Mouse (Mus musculus): ENCODE data around the gene Neurod2. TPM values are rescaled to one million over a fixed set of nuclear protein-coding genes. Genes with fewer than 3 reads are reported as not detected.

Neurod2 gene
- polyA plus RNA-seq, 1 experiment from 2014 or later = not detected

DNA sequence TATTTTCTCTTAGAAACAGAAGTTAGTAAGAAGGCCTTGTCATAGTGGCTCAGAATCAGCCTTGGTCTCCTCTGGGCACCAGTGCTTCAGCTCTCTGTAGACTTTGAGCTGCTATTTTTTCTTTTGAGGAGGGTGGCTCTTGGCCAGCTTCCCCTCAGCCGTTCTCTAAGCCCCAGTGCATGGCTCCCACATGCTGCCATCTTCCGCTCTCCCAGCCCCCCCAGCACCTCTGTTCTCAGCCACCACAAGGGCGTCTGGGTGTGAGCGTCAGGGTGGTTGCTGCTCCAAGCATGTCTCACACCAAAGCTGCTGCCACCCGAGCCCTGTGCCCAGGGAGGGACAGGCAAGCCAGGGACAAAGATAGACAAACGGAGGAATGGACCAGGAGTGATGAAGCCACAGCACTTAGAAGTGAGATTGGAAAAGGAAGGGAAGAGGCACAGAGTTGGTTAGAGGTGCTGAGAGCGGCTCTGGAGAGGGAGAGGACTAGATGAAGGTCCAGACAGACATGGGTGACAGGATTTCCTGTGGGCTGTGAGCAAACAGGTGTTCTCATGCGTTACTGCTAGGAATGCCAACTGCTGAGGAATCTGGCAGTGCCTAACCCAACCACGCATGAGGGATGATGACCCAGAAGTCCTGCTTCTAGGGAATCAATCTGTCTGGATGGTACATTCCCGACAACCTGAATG, 37.9 kb upstream of the Neurod2 start:
- Histone ChIP-seq H3K27ac (ENCODE audit: low read length) (no peak overlapping the region), H3K36me3 (ENCODE audit: insufficient read depth, low read length) (no peaks in the 10 kb centered on the region), H3K9ac (replicated peaks; ENCODE audit: low read length) (no peak overlapping the region), H3K4me3 (ENCODE audit: low read length) (no peak overlapping the region), H3K27me3 (ENCODE audit: insufficient read depth, low read length) (no peaks in the 10 kb centered on the region), H3K4me1 (ENCODE audit: insufficient read depth, low read length) (peaks cover 5% of the 10 kb centered on the region; the same call in 1 of the 2 replicates), H3K4me2 (replicated peaks; ENCODE audit: low read depth, low read length) (no peak overlapping the region), H3K9me3 (ENCODE audit: low read length) (no peaks in the 10 kb centered on the region)
- WGBS = 68% methylated on average over 10 of the region's 10 CpGs
- ATAC-seq (ENCODE audit: low FRiP score, low TSS enrichment) = no peak

DNA sequence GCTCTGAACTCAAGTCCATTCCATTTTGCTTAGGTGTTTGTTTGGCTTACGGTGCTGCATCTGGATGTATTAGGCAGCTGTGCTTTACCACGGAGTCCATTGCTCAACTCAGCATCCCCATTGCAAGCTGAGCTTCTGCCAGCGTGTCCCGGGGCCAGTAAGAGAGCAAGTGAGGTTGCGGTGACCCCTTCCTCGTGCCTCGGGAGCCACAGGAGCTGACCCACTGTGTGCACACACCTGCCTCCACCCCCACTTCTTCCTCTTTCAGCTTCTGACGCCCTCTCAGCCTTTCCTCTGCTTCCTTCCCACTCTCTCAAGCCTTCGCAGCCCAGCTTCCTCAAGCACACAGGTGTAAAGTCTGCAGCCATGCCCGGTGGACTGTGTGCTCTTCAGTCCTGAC, 36.8 kb upstream of the Neurod2 start:
- WGBS = 72% methylated on average over 10 of the region's 10 CpGs
- H3K4me1 ChIP-seq (ENCODE audit: insufficient read depth, low read length) = peaks cover 12% of the 10 kb centered on the region

DNA sequence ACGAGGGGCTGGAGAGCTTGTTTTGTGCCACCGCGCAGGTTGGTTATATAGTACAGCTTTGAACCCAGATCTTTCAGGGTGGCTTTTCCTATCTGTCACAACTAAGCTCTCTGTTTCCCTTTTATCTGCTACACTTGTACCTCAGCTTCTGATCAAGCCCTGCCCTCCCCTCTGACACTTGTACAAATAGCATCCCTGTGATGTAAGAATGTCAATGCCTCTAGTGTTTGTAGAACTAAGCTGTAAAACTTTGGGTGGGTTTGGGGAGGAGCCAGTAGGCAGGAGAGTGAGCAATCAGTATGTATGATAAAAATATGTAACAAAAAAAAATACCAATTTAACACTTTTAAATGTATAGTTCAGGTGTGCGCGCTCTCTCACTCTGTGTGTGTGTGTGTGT, 35.0 kb upstream of the Neurod2 start:
- no peak for ATAC-seq (ENCODE audit: low FRiP score, low TSS enrichment)
- H3K27ac ChIP-seq (ENCODE audit: low read length) = no peak overlapping the region
- WGBS = 96% methylated on average over 5 of the region's 5 CpGs

More for the DNA sequence above, 36.8 kb upstream of the Neurod2 start:
- H3K4me2 ChIP-seq (replicated peaks; ENCODE audit: low read depth, low read length) = no peak overlapping the region
- H3K9ac ChIP-seq (replicated peaks; ENCODE audit: low read length) = no peak overlapping the region
- H3K4me3 ChIP-seq (ENCODE audit: low read length) = no peak overlapping the region
- no peaks in the 10 kb centered on the region for H3K36me3 ChIP-seq (ENCODE audit: insufficient read depth, low read length)
- H3K27ac ChIP-seq (ENCODE audit: low read length) = no peak overlapping the region
- H3K27me3 ChIP-seq (ENCODE audit: insufficient read depth, low read length) = no peaks in the 10 kb centered on the region
- H3K9me3 ChIP-seq (ENCODE audit: low read length) = no peaks in the 10 kb centered on the region
- ATAC-seq (ENCODE audit: low FRiP score, low TSS enrichment) = no peak

DNA sequence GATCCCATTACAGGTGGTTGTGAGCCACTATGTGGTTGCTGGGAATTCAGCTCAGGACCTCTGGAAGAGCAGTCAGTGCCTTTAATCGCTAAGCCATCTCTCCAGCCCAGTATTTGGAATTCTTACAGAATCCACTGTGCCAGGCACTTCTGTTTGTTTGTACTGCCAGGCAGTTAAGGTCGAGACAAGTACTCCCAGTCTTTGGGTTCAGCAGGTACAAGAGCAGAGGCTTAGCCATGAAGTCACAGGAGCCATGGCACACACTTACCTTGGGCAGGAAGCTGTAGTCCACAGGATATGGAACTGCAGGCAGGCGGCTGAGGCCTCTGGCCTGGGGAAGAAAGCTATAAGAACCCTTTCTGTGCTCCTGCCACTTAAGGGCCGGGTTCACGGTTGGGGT, 34.4 kb upstream of the Neurod2 start:
- Histone ChIP-seq H3K27me3 (ENCODE audit: insufficient read depth, low read length) (no peaks in the 10 kb centered on the region), H3K9ac (replicated peaks; ENCODE audit: low read length) (no peak overlapping the region), H3K4me3 (ENCODE audit: low read length) (no peak overlapping the region), H3K9me3 (ENCODE audit: low read length) (no peaks in the 10 kb centered on the region), H3K4me2 (replicated peaks; ENCODE audit: low read depth, low read length) (no peak overlapping the region), H3K4me1 (ENCODE audit: insufficient read depth, low read length) (peaks cover 33% of the 10 kb centered on the region), H3K36me3 (ENCODE audit: insufficient read depth, low read length) (no peaks in the 10 kb centered on the region), H3K27ac (ENCODE audit: low read length) (no peak overlapping the region)
- no peak for ATAC-seq (ENCODE audit: low FRiP score, low TSS enrichment)
- 80% methylated on average over 5 of the region's 5 CpGs for WGBS

More for the DNA sequence above, 35.0 kb upstream of the Neurod2 start:
- Histone ChIP-seq H3K9ac (replicated peaks; ENCODE audit: low read length) (no peak overlapping the region), H3K27me3 (ENCODE audit: insufficient read depth, low read length) (no peaks in the 10 kb centered on the region), H3K36me3 (ENCODE audit: insufficient read depth, low read length) (no peaks in the 10 kb centered on the region), H3K9me3 (ENCODE audit: low read length) (no peaks in the 10 kb centered on the region), H3K4me3 (ENCODE audit: low read length) (no peak overlapping the region), H3K4me2 (replicated peaks; ENCODE audit: low read depth, low read length) (no peak overlapping the region), H3K4me1 (ENCODE audit: insufficient read depth, low read length) (peaks cover 28% of the 10 kb centered on the region)

DNA sequence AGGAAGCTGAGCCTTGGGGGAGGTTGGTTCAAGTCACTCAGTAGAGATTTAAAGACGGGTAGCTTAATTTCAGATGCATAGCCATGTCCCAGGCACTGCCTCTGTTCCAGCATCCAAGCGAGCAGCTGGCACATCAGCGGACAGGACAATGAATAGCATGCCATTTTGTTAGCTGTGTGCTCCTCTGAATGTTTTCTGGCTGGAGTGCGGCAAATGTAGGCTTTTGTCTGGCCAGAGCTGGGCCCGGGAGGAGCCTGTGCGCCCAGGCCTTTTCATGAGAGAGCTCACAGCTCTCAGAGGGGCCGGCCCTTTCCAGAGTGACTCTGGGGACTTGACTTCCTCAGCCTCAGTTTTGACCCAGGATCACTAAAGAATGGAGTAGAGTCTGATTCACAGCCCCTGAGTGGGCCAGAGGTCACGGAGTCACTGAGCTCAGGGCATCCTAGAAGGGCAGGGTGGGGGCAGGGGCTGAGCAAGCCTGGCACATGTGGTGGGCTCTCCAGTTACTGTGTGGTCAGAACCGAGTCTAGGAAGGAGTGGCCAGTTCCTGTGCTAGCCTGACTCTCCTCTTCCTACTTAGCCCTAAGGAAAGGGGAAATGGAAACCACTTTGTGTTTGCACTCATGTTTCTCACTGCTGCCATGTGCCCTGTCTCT, 31.5 kb upstream of the Neurod2 start:
- ATAC-seq (ENCODE audit: low FRiP score, low TSS enrichment) = no peak
- Histone ChIP-seq H3K36me3 (ENCODE audit: insufficient read depth, low read length) (no peaks in the 10 kb centered on the region), H3K27me3 (ENCODE audit: insufficient read depth, low read length) (no peaks in the 10 kb centered on the region), H3K4me3 (ENCODE audit: low read length) (no peak overlapping the region), H3K9ac (replicated peaks; ENCODE audit: low read length) (peak overlapping the region; percentile 31), H3K27ac (ENCODE audit: low read length) (peak overlapping the region; percentile 62), H3K9me3 (ENCODE audit: low read length) (no peaks in the 10 kb centered on the region), H3K4me1 (ENCODE audit: insufficient read depth, low read length) (peaks cover 49% of the 10 kb centered on the region), H3K4me2 (replicated peaks; ENCODE audit: low read depth, low read length) (peak overlapping the region; percentile 20; the same call in 1 of the 2 replicates)
- WGBS = 41% methylated on average over 9 of the region's 9 CpGs

DNA sequence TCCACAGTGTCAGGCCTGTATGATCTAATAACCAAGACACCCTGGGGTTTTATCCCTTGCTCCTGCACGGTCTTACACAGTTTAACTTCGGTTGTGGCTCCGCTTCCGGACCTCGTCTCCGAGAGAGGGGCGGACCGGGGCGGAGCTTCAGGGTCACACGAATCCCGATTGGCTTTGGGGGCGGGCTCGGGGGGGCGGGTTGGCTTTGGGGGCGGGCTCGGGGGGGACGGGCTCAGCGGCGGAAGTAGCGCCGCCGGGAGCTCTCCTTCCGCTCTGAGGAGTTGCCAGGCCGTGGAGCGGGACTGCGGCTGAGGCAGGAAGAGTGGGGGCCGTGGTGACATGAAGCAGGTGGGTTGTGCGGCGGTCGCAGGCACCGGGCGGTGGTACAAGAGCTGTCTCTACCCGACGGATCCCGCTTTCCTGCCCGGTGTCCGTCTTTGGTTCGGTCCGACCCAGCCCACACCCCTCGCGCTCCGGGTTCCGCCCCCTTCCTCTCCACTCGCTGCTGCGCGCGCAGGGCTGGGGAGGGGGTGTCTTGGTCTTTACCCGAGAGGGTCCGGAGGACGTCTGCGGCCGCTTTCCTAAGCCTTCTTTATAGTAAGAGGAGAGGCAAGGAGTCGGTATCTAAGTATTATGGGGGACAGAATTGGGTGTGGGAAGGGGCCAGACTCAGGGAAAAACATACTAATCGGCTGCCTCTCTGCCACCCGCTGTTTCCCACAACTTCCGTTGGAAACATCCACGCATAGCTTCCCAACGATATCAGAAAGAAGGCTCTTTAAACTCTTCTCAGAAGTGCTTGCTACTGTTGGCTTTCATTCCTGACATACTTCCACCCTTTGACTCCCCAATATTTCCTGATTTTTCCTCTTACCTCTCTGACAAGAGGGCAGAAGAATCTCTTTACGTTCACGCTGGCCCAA, 29.0 kb upstream of the Neurod2 start, which contains the start of gene Stard3:
Gene Stard3 (plus strand): TSS at position 208 of the 923 bp plus-strand sequence.
- ATAC-seq (ENCODE audit: low FRiP score, low TSS enrichment) = peak; percentile 87
- Histone ChIP-seq H3K9me3 (ENCODE audit: low read length) (no peaks in the 10 kb centered on the region), H3K4me2 (replicated peaks; ENCODE audit: low read depth, low read length) (peak within 1 kb of the TSS; percentile 78), H3K9ac (replicated peaks; ENCODE audit: low read length) (peak within 1 kb of the TSS; percentile 79), H3K27me3 (ENCODE audit: insufficient read depth, low read length) (no peaks in the 10 kb centered on the region), H3K4me1 (ENCODE audit: insufficient read depth, low read length) (peaks cover 59% of the 10 kb centered on the region), H3K36me3 (ENCODE audit: insufficient read depth, low read length) (no peaks in the 10 kb centered on the region), H3K4me3 (ENCODE audit: low read length) (peak within 1 kb of the TSS; percentile 80), H3K27ac (ENCODE audit: low read length) (peak within 1 kb of the TSS; percentile 91)
- under 1% methylated on average over 60 of the region's 60 CpGs for WGBS

DNA sequence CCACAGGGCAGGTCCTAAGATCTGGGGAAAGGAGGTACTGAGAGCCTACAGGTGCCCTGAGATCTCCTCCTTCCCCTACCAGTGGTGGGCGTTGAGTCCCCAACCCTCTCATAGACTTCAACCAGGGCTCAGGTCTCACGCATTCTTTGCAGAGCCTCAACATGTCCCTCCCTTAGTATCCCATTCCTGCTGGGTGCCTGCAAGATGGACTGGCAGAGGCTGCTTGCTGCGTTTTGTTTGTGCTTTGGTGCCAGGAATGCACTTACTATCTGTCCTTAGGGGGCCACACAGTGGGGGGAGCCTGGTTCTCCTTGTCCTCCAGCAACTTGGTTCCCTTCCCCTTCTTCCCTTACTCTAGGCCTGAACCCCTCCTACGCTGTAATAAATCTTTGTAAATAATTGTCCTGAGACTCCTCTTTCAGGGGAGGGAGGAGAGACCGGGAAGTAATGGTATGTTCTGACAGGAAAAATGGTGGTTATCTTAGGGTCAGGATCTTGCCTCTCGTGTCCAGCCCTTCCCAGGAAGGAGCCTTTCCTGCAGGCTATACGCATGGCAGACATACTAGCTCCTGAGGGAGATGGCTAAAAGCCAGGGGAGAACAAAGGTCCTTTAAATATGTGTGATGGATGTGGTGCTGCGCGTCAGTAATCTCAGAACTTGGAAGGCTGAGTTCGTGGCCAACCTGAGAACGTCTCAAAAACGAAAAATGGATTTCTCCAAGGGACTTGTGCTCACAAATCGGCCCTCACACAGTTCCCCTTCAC, 28.1 kb upstream of the Neurod2 start:
- H3K4me2 ChIP-seq (replicated peaks; ENCODE audit: low read depth, low read length) = peak overlapping the region; percentile 78
- no peaks in the 10 kb centered on the region for H3K36me3 ChIP-seq (ENCODE audit: insufficient read depth, low read length)
- peak overlapping the region; percentile 80 for H3K4me3 ChIP-seq (ENCODE audit: low read length)
- H3K27me3 ChIP-seq (ENCODE audit: insufficient read depth, low read length) = 0 out of 2 replicates have a peak, but pooled peaks cover 3% of the 10 kb centered on the region
- WGBS = 4% methylated on average over 13 of the region's 13 CpGs
- ATAC-seq (ENCODE audit: low FRiP score, low TSS enrichment) = peak; percentile 37
- H3K4me1 ChIP-seq (ENCODE audit: insufficient read depth, low read length) = peaks cover 59% of the 10 kb centered on the region
- no peaks in the 10 kb centered on the region for H3K9me3 ChIP-seq (ENCODE audit: low read length)
- peak overlapping the region; percentile 91 for H3K27ac ChIP-seq (ENCODE audit: low read length)
- H3K9ac ChIP-seq (replicated peaks; ENCODE audit: low read length) = peak overlapping the region; percentile 79

DNA sequence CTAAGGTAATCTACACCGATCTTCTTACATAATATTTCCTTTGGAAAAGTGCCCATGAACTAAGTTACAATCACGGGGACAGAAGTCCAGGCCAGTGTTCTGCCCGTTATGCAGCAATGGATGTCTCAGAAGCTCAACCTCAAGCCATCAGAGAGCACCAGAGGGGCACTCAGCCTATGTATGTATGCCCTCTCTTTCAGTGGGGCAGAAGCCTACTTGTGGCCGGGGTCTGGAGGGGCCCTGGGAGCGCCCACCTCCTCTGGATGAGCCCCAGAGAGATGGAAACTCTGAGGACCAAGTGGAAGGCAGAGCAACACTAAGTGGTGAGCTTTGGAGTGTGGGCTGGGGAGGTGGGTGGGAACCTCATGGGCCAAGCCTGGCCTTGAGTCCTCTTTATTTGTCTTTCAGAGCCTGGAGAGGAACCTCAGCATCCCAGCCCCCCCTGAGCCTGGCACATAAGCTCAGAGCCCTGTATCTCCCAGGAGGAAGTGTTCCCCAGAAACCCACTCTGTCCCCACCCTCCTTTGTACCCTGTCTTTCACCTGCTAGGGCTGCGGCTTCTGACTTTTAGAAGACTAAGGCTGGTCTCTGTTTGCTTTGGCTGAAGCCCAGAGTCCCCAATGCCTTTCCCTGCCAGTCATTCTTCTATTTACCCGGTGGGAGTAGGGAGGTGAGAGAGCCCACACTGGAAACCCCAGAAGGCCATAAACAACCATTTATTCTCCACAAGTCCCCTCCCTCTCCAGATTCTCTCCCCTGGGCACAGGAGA, 27.4 kb upstream of the Neurod2 start:
- H3K36me3 ChIP-seq (ENCODE audit: insufficient read depth, low read length) = no peaks in the 10 kb centered on the region
- peak overlapping the region; percentile 79 for H3K9ac ChIP-seq (replicated peaks; ENCODE audit: low read length)
- H3K4me1 ChIP-seq (ENCODE audit: insufficient read depth, low read length) = peaks cover 52% of the 10 kb centered on the region
- no peak for ATAC-seq (ENCODE audit: low FRiP score, low TSS enrichment)
- WGBS = 62% methylated on average over 7 of the region's 7 CpGs
- no peaks in the 10 kb centered on the region for H3K9me3 ChIP-seq (ENCODE audit: low read length)
- peak overlapping the region; percentile 78 for H3K4me2 ChIP-seq (replicated peaks; ENCODE audit: low read depth, low read length)
- peak overlapping the region; percentile 91 for H3K27ac ChIP-seq (ENCODE audit: low read length)
- no peak overlapping the region for H3K4me3 ChIP-seq (ENCODE audit: low read length)
- 0 out of 2 replicates have a peak, but pooled peaks cover 3% of the 10 kb centered on the region for H3K27me3 ChIP-seq (ENCODE audit: insufficient read depth, low read length)

Measured in kidney, embryonic 16.5 days (tissue).